Mouse (Mus musculus): Measurements from ENCODE around the gene Zbtb18. TPM values are rescaled to one million over a fixed set of nuclear protein-coding genes. Genes with fewer than 3 reads are reported as not detected.

The Zbtb18 gene
- 26.4 and 39.9 TPM in 2 replicates for total RNA-seq (2023)

GRCm38 (mm10) chr1:177442196-177442808 is at the start of gene Zbtb18:
Gene Zbtb18 (plus strand): TSS chr1:177442351.

Other genes starting within 250 kb of the Zbtb18 start
- 13.0 and 15.5 TPM in 2 replicates for gene Akt3, start 184.1 kb upstream of the Zbtb18 start, total RNA-seq (2023)

Data from neutrophil, adult 65 days (primary cell).